Mouse (Mus musculus): ENCODE results near the gene Arfgap2. TPM values are rescaled to one million over a fixed set of nuclear protein-coding genes. Genes with fewer than 3 reads are reported as not detected.

Gene Arfgap2
- polyA plus RNA-seq (2012; rRNA removed): 29.4 and 40.3 TPM in 2 replicates

GRCm38 (mm10) chr2:91264711-91265681 is at the start of gene Arfgap2:
Gene Arfgap2, plus strand, starts transcription at chr2:91264974.
- peak; percentile 99 for DNase-seq (ENCODE audit: low read depth)
- TF ChIP-seq POLR2A (IDR thresholded peaks at IDR 0.05; ENCODE audit: borderline replicate concordance, extremely low read depth, insufficient read depth, insufficient read length, poor library complexity, severe bottlenecking) (peak; percentile 45; the same call in 1 of the 2 replicates), CTCF (IDR thresholded peaks at IDR 0.05; ENCODE audit: borderline replicate concordance, extremely low read depth, insufficient read depth, insufficient read length) (no peak)

- peak; percentile 51 for DNase-seq (ENCODE audit: low read depth)
- no peak for TF ChIP-seq POLR2A (IDR thresholded peaks at IDR 0.05; ENCODE audit: borderline replicate concordance, extremely low read depth, insufficient read depth, insufficient read length, poor library complexity, severe bottlenecking)
- no peak for TF ChIP-seq CTCF (IDR thresholded peaks at IDR 0.05; ENCODE audit: borderline replicate concordance, extremely low read depth, insufficient read depth, insufficient read length)
Measured at GRCm38 (mm10) chr2:91217032-91217431, 47.7 kb upstream of the Arfgap2 start.

GRCm38 (mm10) chr2:91220501-91220900 is 44.3 kb upstream of the Arfgap2 start:
- DNase-seq (ENCODE audit: low read depth): no peak
- no peak for TF ChIP-seq POLR2A (IDR thresholded peaks at IDR 0.05; ENCODE audit: borderline replicate concordance, extremely low read depth, insufficient read depth, insufficient read length, poor library complexity, severe bottlenecking)
- no peak for TF ChIP-seq CTCF (IDR thresholded peaks at IDR 0.05; ENCODE audit: borderline replicate concordance, extremely low read depth, insufficient read depth, insufficient read length)

- DNase-seq (ENCODE audit: low read depth): no peak
- no peak for TF ChIP-seq CTCF (IDR thresholded peaks at IDR 0.05; ENCODE audit: borderline replicate concordance, extremely low read depth, insufficient read depth, insufficient read length)
- no peak for TF ChIP-seq POLR2A (IDR thresholded peaks at IDR 0.05; ENCODE audit: borderline replicate concordance, extremely low read depth, insufficient read depth, insufficient read length, poor library complexity, severe bottlenecking)
Measured at GRCm38 (mm10) chr2:91223614-91224013, 41.2 kb upstream of the Arfgap2 start.

- TF ChIP-seq POLR2A (IDR thresholded peaks at IDR 0.05; ENCODE audit: borderline replicate concordance, extremely low read depth, insufficient read depth, insufficient read length, poor library complexity, severe bottlenecking) (no peak), CTCF (IDR thresholded peaks at IDR 0.05; ENCODE audit: borderline replicate concordance, extremely low read depth, insufficient read depth, insufficient read length) (no peak)
- DNase-seq (ENCODE audit: low read depth): no peak
Measured at GRCm38 (mm10) chr2:91229735-91230134, 35.0 kb upstream of the Arfgap2 start.

GRCm38 (mm10) chr2:91236601-91237510 is 27.9 kb upstream of the Arfgap2 start, which contains the start of gene Ddb2:
Gene Ddb2, minus strand, starts transcription at chr2:91236982.
- no peak for TF ChIP-seq CTCF (IDR thresholded peaks at IDR 0.05; ENCODE audit: borderline replicate concordance, extremely low read depth, insufficient read depth, insufficient read length)
- TF ChIP-seq POLR2A (IDR thresholded peaks at IDR 0.05; ENCODE audit: borderline replicate concordance, extremely low read depth, insufficient read depth, insufficient read length, poor library complexity, severe bottlenecking): 0 out of 2 replicates have a peak, but pooled peaks have one; percentile 27
- peak; percentile 98 for DNase-seq (ENCODE audit: low read depth)

GRCm38 (mm10) chr2:91237511-91238080 is 27.2 kb upstream of the Arfgap2 start:
- peak; percentile 21; the same call in 1 of the 2 replicates for TF ChIP-seq CTCF (IDR thresholded peaks at IDR 0.05; ENCODE audit: borderline replicate concordance, extremely low read depth, insufficient read depth, insufficient read length)
- DNase-seq (ENCODE audit: low read depth): peak; percentile 62

GRCm38 (mm10) chr2:91242547-91242946 is 22.2 kb upstream of the Arfgap2 start:
- TF ChIP-seq CTCF (IDR thresholded peaks at IDR 0.05; ENCODE audit: borderline replicate concordance, extremely low read depth, insufficient read depth, insufficient read length) (no peak), POLR2A (IDR thresholded peaks at IDR 0.05; ENCODE audit: borderline replicate concordance, extremely low read depth, insufficient read depth, insufficient read length, poor library complexity, severe bottlenecking) (no peak)
- DNase-seq (ENCODE audit: low read depth): no peak

GRCm38 (mm10) chr2:91243416-91243815 is 21.4 kb upstream of the Arfgap2 start:
- DNase-seq (ENCODE audit: low read depth): peak; percentile 64
- TF ChIP-seq POLR2A (IDR thresholded peaks at IDR 0.05; ENCODE audit: borderline replicate concordance, extremely low read depth, insufficient read depth, insufficient read length, poor library complexity, severe bottlenecking) (no peak), CTCF (IDR thresholded peaks at IDR 0.05; ENCODE audit: borderline replicate concordance, extremely low read depth, insufficient read depth, insufficient read length) (no peak)

- no peak for TF ChIP-seq CTCF (IDR thresholded peaks at IDR 0.05; ENCODE audit: borderline replicate concordance, extremely low read depth, insufficient read depth, insufficient read length)
- TF ChIP-seq POLR2A (IDR thresholded peaks at IDR 0.05; ENCODE audit: borderline replicate concordance, extremely low read depth, insufficient read depth, insufficient read length, poor library complexity, severe bottlenecking): no peak
- no peak for DNase-seq (ENCODE audit: low read depth)
Measured at GRCm38 (mm10) chr2:91244557-91245228, 20.1 kb upstream of the Arfgap2 start.
